Mouse (Mus musculus): ENCODE measurements around the gene Nkain1. TPM values are rescaled to one million over a fixed set of nuclear protein-coding genes. Genes with fewer than 3 reads are reported as not detected.

Gene Nkain1
- total RNA-seq, 1 experiment from 2014 or later = 5.6 TPM

DNA sequence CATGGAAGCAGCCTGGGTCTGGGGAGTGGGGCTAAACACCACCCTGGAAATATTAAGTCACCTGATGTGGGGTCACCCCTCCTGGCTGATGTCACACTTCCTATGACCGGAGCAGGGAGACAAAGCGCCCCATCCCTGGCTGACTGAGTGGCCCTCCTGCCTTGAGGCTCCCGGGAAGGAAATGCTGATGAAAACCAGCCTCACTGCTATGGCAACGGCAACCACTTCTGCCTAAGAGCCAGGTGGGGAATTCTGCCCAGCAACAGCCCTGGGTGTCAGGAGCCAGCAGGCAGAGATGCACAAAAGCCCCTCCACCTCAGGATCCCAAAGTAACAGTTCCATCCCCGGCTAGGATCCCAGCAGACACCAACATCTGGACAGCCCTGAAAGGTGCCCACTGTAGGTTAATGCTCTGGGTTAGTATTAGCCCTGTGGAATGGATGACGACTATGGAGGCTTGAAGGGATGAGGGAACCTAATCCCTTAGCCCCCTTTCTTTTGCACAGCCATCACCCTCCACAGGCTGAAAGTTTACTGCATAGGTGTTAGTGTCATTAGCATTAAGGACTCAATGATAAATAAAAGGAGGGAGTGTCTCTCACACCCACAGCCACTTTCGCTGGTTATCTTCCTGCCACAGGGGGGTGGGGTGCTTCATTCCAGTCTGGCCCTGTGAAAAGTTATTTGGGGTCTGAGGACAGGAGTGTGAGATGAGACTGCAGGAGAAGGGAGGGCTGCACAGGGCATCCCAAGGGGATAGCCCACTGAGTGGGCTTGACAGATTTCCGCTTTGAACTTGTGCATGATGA, 21.5 kb downstream of the Nkain1 start:
- no peak for DNase-seq

DNA sequence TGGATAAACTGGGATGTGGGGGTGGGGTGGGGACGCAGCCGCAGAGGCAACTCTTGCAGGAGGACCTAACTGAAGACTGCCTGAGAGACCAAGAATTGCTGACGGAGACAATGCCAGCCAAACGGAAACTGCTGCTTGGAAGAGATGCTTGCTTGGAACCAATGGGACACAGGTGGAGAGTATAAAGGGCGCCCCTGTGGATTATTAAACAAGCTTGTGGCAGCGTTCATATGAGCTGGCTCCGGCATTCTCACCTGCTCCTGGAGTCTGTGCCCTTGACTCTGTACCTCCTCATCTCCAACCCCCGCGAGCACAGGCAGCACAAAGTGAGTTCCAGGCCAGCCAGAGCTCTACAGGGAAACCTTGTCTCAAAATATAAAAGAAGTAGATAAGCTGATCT, 23.5 kb downstream of the Nkain1 start:
- no peak for DNase-seq

DNA sequence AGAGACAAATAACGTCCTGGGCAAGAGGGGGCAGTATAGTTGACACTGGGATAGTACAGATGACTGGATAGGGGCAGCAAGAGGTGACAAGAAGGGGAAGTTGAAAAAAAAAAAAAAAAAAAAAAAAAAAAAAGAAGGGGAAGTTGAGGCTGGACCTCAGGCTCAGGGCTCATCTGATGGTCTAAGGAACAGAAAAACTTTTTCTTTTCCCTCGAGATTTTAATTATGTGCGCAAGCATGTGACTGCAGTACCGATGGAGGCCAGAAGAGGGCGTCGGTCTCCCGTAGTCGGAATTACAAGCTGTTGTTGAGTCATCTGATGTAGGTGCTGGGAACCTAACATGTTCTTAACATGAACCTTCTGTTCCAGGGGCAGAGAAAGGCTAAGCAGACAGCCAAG, 24.8 kb downstream of the Nkain1 start:
- no peak for DNase-seq

DNA sequence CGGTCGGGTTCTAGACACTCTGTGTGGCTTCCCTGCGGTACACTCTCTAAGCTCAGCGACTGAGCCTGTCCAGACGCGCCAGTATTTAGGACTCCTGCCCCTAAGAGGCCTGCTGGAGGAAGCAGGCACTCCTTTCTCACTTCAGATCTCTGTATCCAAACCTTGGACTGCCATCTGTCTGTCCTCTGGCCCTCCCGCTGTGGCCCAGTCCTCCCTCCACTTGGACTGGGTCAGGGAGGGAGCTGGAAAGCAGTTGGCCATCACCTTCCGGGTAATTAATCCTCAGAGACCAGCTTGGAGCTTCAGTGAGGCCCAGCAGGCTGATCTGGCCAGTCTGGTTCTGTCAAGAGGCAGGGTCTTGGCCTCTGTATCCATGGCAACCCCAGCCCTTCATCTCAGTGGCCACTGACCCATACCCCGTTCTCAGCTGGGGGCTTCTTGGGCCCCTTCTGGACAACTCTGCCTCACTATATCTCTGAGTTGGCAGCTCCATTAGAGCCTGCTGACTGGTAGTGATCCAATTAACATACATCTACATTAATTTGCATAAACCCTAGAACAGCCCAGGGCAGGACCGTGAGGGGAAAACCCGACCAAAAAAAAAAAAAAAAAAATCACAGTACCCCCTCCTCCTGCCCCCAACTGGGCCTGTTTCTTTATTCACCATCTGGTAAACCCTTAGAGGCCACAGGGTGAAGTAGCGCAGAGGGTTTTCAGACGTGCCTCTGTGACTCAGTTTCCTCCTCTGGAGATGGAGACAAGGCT, 27.0 kb downstream of the Nkain1 start:
- DNase-seq = no peak

DNA sequence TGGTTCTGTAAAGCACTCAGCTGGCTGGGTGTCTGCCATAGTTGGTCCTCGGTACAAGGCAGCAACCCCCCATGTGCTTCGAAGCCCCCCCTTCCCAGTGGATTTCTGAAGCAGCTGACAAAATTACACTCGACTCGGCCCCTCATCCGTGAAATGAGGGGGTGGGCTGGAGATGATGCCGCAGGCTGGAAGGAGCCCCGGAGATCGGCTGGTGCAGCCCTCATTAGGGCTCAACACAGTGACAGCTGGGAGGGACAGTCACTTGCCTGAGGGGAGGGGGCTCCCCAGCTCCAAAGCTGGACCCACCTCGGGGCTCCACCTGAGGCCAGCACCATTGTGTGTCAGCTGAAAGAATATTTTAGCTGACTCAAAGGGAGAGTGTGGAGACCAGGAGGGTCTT, 29.6 kb downstream of the Nkain1 start:
- DNase-seq = no peak

DNA sequence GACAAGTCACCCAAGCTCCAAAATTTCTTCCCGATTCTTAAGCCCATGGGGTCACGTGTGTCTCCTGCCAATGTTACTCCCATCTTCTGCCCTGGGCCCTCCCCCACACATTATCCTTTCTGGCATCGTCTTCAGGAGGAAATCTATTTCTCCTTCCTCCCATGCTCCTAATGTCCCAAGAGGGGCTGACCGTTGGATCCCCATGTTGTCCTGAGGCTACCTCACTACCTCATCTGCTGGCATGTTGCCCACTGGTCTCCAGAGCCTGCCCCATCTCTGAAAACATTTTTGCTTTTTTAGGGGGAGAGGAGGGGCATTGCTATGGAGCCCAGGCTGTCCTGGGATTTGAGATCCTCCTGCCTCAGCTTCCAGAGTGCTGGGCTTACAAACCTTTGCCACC, 30.9 kb downstream of the Nkain1 start:
- DNase-seq = no peak

DNA sequence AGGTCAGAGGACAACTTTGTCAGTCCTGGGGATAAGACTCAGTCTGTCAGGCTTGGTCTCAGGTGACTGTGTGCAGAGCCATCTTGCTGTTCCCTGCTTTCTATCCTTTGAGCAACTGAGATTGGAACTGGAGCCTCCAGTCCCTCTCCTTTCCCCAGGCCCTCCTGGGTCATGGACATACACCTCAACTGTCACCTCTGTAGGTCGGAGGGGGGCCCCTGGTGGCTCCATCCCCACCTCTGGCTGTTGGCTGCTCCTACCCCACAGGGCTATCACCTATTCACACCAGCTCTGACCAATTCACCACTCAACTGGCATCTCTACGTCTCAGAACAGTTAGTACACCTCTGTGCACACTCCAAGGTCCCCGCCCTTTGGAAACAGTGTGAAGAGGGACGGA, 33.1 kb downstream of the Nkain1 start:
- DNase-seq = no peak

DNA sequence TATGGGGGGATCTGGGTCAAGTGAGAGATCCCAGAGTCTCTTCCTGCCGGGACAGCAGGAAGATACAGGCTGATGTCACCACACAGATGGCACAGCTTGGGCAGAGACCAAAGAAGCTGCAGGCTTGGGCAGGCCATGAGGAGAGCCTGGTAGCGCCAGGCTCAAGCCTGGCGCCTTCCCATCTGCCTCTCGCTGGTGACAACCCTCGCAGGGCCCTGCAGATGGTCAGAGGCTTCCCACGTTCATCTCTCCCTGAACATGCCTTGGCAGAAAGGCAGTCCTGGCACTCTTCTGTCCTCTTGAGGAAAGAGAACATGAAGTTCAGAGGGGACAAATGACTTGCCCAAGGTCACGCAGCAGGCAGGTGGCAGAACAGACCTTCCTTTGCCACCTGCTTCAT, 34.3 kb downstream of the Nkain1 start:
- DNase-seq = no peak

DNA sequence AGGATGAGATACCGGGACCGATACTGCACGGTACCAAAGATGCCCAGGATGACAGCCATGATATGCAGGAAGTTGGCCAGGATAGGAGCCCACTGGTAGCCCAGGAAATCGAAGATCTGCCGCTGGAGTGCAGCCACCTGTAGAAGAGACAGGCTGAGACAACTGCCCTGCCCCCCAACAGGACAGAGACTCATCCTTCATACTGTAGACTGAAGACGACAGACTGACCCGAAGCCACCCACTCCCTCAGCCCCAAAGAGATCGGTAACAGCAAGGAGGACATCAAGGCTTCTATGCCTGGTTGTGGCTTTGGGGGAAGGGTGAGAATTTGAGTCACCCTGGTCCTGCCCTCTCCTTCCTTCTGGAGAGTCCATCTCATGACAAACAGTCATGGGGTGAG, 34.9 kb downstream of the Nkain1 start:
- DNase-seq = no peak

DNA sequence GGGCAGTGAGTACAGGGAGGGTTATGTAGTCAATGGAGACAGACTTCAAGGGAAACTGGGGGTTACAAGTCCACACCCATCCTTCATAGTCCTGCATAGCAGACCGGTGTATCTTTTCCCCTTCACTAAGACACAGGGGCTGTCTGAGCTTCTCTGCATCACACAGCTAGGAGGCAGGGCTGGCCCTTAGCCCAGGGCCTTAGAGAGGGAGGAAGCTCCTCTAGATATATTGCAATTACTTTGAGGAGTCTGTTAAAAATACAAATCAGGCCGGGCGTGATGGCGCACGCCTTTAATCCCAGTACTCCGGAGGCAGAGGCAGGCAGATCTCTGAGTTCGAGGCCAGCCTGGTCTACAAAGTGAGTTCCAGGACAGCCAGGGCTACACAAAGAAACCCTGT, 36.6 kb downstream of the Nkain1 start:
- no peak for DNase-seq

DNA sequence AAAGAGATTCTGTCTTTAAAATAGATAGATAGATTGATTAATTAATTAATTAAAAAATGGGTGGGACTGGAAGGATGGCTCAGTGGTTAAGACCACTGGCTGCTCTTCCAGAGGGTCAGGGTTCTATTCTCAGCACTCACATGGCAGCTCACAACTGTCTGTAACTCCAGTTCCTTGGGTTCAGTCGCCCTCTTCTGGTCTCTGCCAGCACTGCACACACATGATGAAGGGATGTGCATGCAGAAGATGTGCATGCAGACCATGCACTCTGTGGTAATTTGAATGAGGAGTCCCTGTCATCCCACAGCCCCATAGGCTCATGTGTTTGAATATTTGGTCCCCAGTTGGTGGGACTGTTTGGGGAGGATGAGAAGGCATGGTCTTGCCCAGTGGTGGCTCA, 38.2 kb downstream of the Nkain1 start:
- no peak for DNase-seq

DNA sequence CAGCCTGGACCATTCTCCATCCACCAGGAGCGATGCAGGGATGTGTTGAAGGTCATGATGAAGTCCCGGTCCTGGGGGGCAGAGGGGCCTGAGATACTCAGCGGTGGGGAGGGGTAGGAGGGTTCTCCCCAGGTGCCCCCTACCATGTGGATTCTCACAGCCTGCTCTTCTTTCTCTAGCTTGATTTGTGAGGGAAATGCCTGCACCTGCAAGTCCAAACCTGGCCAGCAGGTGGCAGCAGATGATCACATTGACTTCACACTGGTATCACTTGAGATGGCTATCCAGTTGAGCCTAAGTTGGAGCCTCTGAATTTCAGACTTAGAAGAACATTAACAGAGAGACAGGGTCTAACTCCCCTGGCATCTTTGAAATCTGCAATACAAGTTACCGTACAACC, 40.0 kb downstream of the Nkain1 start:
- peak; percentile 88 for DNase-seq

DNA sequence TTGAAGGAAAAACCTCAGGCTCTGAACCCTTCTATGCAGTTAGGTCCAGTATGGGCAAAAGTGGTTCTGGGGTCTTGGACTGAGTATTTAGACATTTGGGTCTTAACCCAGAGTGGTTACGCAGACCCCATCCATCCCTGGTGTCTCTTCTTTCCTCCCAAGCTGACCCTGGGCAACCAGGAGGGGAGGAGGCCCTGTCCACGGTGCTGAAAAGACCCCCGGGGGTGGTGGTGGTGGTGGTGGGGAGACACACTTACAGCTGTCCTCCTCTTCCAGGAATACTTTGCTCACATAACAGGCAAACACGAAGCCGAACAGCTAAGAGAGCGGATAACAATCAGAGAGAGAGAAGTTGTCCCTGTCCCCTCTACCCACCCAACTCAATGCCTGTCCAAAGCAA, 41.6 kb downstream of the Nkain1 start:
- DNase-seq = no peak

DNA sequence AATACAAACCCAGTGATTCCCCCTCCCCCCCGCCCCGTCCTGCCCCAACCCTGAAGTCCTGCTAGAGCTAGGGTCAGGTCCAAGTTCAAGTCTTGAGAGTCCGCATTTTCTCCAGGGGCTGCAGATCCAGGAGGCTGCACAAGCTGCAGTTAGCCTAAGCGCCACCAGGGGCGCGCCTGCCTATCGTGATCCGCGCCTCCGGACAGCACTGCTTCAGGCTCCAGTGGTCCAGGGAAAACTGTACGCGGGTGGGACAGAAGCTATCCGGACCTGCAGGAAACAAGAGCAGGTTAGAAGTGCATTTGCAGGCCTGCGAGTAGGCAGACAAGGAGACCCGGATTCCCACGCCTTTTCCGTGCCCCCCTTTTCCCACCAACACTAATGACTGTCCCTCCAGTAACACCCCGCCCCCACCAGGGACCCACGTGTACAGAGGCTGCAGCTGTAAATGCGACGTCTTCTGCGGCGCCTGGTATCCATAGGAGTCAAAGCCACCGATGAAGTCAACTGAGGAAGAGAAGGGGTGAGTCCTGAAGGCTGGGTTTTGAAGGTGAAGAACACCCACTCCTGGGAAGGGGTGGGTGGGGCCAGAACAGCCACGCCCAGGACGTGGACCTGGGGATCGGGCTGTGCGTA, 42.2 kb downstream of the Nkain1 start:
- peak; percentile 81 for DNase-seq

DNA sequence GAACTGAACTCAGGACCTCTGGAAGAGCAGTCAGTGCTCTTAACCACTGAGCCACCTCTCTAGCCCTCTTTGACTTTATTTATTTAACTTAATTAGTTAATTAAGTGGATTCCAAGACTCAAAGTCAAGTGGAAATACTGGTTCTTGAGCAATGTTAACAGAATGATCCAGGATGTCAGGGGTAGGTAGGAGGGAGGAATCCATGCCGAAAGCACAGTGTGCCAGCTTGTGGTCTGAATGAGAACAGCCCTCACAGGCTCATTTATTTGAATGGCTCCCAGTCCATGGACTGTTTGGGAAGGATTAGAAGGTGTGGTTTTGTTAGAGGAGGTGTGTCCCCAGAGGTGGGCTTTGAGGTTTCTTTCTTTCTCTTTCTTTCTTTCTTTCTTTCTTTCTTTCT, 46.2 kb downstream of the Nkain1 start:
- no peak for DNase-seq

DNA sequence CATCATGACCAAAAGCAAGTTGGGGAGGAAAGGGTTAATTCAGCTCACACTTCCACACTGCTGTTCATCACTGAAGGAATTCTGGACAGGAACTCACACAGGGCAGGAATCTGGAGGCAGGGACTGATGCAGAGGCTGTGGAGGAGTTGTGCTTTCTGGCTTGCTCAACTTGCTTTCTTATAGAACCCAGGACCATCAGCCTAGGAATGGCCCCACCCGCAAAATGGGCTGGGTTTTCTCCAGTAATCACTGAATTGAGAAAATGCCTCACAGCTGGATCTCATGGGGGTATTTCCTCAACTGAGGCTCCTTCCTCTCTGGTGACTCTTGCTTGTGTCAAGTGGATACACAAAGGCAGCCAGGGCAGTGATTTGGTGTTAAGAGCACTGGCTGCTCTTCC, 48.9 kb downstream of the Nkain1 start:
- no peak for DNase-seq

DNA sequence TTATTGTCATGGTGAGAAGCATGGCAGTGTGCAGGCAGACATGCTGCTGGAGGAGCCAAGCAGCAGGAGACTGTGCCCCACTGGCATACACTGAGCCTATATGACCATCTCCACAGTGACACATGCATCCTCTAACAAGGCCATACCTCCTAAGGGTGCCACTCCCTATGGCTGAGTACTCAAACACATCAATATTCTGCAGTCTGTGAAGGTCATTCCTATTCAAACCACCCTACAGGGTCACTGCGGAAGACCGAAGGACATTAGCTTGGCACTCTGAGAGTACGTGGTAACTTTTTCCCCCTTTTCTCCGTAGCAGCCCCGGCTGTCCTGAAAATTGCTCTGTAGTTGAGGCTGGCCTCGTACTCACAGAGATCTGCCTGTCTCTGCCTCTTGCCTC, 52.5 kb downstream of the Nkain1 start:
- no peak for DNase-seq

DNA sequence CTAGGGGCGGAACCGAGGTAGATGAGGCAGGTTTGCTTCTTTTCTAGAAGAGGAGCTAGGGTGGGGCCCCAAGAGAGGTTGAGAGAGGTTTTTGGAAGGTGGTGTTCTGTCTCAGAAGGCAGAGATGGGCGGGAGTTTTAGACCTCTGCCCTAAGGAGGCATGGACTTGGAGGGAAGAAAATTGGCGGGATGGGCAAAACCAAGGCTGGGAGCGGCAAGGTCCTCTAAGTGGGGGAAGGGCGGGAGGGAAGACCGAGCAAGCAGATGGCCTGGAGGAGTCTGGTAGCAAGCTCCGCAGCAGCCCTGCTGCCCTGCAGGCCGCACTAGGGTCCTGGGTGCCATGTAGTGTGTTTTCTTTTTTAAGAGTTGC, 53.5 kb downstream of the Nkain1 start:
- no peak for DNase-seq

DNA sequence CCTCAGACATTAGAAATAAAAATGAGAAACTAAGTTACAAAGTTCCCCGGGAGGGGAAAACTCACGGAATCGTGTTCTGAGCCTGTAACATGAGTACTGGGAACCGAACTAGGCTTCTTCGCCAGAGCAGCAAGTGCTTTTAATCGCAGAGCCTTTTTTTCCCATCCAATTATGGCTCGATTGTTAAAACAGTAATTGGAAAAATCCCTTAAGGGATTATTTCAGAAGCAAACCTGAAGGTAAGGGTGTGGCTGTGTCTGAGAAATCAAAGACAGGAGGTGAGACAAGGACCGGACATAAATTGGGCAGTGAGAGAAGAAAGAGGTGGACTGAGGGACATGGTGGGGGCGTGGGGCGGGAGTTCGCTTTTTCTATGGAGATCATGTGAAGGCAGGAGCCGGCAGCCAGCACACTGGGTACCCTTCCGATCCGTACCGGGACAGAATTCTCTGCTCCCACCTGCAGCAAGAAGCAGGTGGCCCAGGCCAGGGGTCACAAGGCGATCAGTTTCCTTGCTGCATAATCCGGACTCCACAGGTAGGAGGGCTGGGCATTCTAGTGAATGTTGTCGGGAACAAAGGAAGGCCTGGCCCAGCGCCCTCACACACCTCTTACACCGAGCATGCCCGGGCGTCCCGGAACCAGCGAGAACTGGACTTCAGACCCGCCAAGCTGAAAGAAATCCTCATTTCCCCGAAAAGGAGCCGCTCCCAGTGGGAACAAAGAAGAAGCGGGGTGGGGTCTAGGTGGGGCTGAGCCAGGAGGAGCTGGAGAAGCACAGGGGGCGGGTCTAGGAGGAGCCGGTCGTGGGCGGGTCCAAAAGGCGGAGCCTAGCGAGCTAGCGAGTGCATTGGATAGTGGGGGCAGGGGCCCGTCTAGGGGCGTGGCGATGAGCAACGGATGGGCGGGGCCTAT, 54.1 kb downstream of the Nkain1 start:
- DNase-seq = peak; percentile 96

DNA sequence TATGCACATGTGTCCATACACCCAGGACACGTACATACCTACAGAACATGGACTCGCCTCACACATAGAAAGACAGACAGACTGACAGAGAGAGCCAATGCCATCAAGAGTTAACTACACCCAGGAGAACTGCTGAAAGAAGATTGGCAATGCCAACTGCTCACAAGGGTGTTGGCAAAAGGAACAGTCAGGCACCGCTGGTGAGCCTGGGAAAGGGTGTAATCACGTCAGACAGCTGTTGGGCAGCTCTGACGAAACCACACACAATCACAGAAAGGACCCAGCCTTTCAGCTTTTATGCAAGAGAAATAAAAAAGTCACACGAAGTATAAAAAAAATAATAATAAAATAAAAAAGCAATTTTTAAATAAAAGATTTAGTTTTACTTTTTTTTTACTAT, 57.5 kb downstream of the Nkain1 start:
- DNase-seq = no peak

All from adrenal gland, postnatal 25 days (tissue).